Mouse (Mus musculus) stomach, postnatal 0 days (tissue): ENCODE results near the gene Eif3c. TPM values are rescaled to one million over a fixed set of nuclear protein-coding genes. Genes with fewer than 3 reads are reported as not detected.

Experiments
- ATAC-seq: fragments of 200-750 bp; cut with Nextera tagmentation; 2 replicates; pipeline ENCODE4 v1.8.0; 2017; ENCODE audit not compliant: low FRiP score, low TSS enrichment
- DNase-seq: peaks from one replicate; pipeline ENCODE4 v3.0.0-alpha.2; 2016; ENCODE audit warnings: low spot score
- H3K27ac ChIP-seq: fragments of 300-500 bp; sonication (generic); replicated peaks from 2 replicates; pipeline ENCODE4 v1.5.1; 2014; ENCODE audit warnings: mild to moderate bottlenecking, control low read depth
- H3K27me3 ChIP-seq: fragments of 300-500 bp; sonication (generic); 2 replicates; pipeline ENCODE4 v1.6.1; 2014; ENCODE audit warnings: low read length; ENCODE audit not compliant: control insufficient read depth, insufficient read depth
- H3K36me3 ChIP-seq: fragments of 300-500 bp; sonication (generic); 2 replicates; pipeline ENCODE4 v1.6.1; 2014; ENCODE audit warnings: low read length, mixed read lengths; ENCODE audit not compliant: control insufficient read depth, insufficient read depth
- H3K4me1 ChIP-seq: fragments of 300-500 bp; sonication (generic); replicated peaks from 2 replicates; pipeline ENCODE4 v1.6.1; 2014; ENCODE audit warnings: antibody characterized with exemption; ENCODE audit not compliant: control insufficient read depth, insufficient read depth
- H3K4me2 ChIP-seq: fragments of 300-500 bp; sonication (generic); replicated peaks from 2 replicates; pipeline ENCODE4 v1.6.1; 2014; ENCODE audit warnings: low read depth, mild to moderate bottlenecking, control low read depth, moderate library complexity
- H3K4me3 ChIP-seq: fragments of 300-500 bp; sonication (generic); 2 replicates; pipeline ENCODE4 v1.5.1; 2014; ENCODE audit warnings: low read depth, low read length, control low read depth
- H3K9ac ChIP-seq: fragments of 300-500 bp; sonication (generic); 2 replicates; pipeline ENCODE4 v1.6.1; 2014; ENCODE audit warnings: mild to moderate bottlenecking, low read length, control low read depth, mixed read lengths
- H3K9me3 ChIP-seq: fragments of 300-500 bp; sonication (generic); 2 replicates; pipeline ENCODE4 v1.6.1; 2016; ENCODE audit warnings: low read length; ENCODE audit not compliant: control insufficient read depth
- CTCF ChIP-seq: IDR thresholded peaks from 2 replicates; pipeline ENCODE4 v1.5.1; 2016; ENCODE audit warnings: antibody characterized with exemption, low read depth, mild to moderate bottlenecking, moderate library complexity
- EP300 ChIP-seq: optimal IDR thresholded peaks from 2 replicates; pipeline ENCODE3; 2016; ENCODE audit warnings: antibody characterized with exemption
- WGBS: fragments of 180-500 bp; shearing (Covaris S2); extraction: QIAGEN DNeasy Blood & Tissue Kit; methylation state at CpG from one replicate; pipeline ENCODE4 v1.1.7; 2014; 5-methylcytosine and 5-hydroxymethylcytosine counted together
- polyA plus RNA-seq: library from polyadenylated mRNA; unstranded; fragments of >200 nt; fragmentation: Nextera tagmentation; extraction: Ambion mirVana; gene quantifications from 2 replicates; pipeline ENCODE4 v1.2.1, GENCODE M21; 2015

Eif3c gene
- polyA plus RNA-seq, 1 experiment from 2014 or later, result 163 TPM

GRCm38 (mm10) chr7:126545631-126546030 lies 20.6 kb downstream of the Eif3c start:
- no peak for TF ChIP-seq EP300
- TF ChIP-seq CTCF, result no peak
- H3K27me3 ChIP-seq, result no peaks in the 10 kb centered on the region
- 75% methylated on average over 2 of the region's 2 CpGs for WGBS
- no peaks in the 10 kb centered on the region for H3K9me3 ChIP-seq
- no peak overlapping the region for H3K4me2 ChIP-seq
- no peak overlapping the region for H3K27ac ChIP-seq
- H3K4me1 ChIP-seq, result no peaks in the 10 kb centered on the region
- peaks cover 22% of the 10 kb centered on the region for H3K36me3 ChIP-seq
- no peak overlapping the region for H3K9ac ChIP-seq
- peak; percentile 43; the same call in 1 of the 2 replicates for ATAC-seq
- H3K4me3 ChIP-seq, result no peak overlapping the region
- DNase-seq, result no peak

- no peak overlapping the region for H3K9ac ChIP-seq
- H3K4me3 ChIP-seq, result no peak overlapping the region
- DNase-seq (peak; percentile 4), ATAC-seq (no peak)
- no peaks in the 10 kb centered on the region for H3K9me3 ChIP-seq
- TF ChIP-seq CTCF (no peak), EP300 (no peak)
- 73% methylated on average over 1 of the region's 1 CpGs for WGBS
- no peak overlapping the region for H3K4me2 ChIP-seq
- no peaks in the 10 kb centered on the region for H3K4me1 ChIP-seq
- peaks cover 6% of the 10 kb centered on the region for H3K36me3 ChIP-seq
- H3K27ac ChIP-seq, result no peak overlapping the region
- H3K27me3 ChIP-seq, result no peaks in the 10 kb centered on the region
Observed at GRCm38 (mm10) chr7:126541661-126542060, 24.6 kb downstream of the Eif3c start.

GRCm38 (mm10) chr7:126537820-126538585 lies 28.2 kb downstream of the Eif3c start:
- Histone ChIP-seq H3K4me3 (no peak overlapping the region), H3K27ac (no peak overlapping the region), H3K4me2 (no peak overlapping the region), H3K36me3 (no peaks in the 10 kb centered on the region), H3K9ac (no peak overlapping the region), H3K9me3 (no peaks in the 10 kb centered on the region), H3K4me1 (no peaks in the 10 kb centered on the region), H3K27me3 (no peaks in the 10 kb centered on the region)
- DNase-seq, result no peak
- no peak for ATAC-seq
- TF ChIP-seq EP300, result no peak
- peak; percentile 66 for TF ChIP-seq CTCF
- WGBS, result 59% methylated on average over 5 of the region's 5 CpGs

GRCm38 (mm10) chr7:126536466-126536865 lies 29.7 kb downstream of the Eif3c start:
- TF ChIP-seq CTCF (no peak), EP300 (no peak)
- H3K4me1 ChIP-seq, result no peaks in the 10 kb centered on the region
- H3K36me3 ChIP-seq, result no peaks in the 10 kb centered on the region
- H3K9ac ChIP-seq, result no peak overlapping the region
- no peak overlapping the region for H3K27ac ChIP-seq
- DNase-seq, result no peak
- H3K9me3 ChIP-seq, result no peaks in the 10 kb centered on the region
- peak overlapping the region; percentile 44 for H3K4me3 ChIP-seq
- 59% methylated on average over 9 of the region's 9 CpGs for WGBS
- H3K4me2 ChIP-seq, result peak overlapping the region; percentile 80
- H3K27me3 ChIP-seq, result no peaks in the 10 kb centered on the region
- no peak for ATAC-seq

GRCm38 (mm10) chr7:126535766-126536165 lies 30.4 kb downstream of the Eif3c start:
- Histone ChIP-seq H3K9me3 (no peaks in the 10 kb centered on the region), H3K4me3 (peak overlapping the region; percentile 44), H3K27me3 (no peaks in the 10 kb centered on the region), H3K36me3 (no peaks in the 10 kb centered on the region), H3K4me1 (no peaks in the 10 kb centered on the region), H3K27ac (no peak overlapping the region), H3K9ac (peak overlapping the region; percentile 57), H3K4me2 (peak overlapping the region; percentile 80)
- ATAC-seq, result no peak
- WGBS, result under 1% methylated on average over 28 of the region's 28 CpGs
- no peak for TF ChIP-seq EP300
- TF ChIP-seq CTCF, result no peak
- DNase-seq, result peak; percentile 53

GRCm38 (mm10) chr7:126533434-126533833 lies 32.8 kb downstream of the Eif3c start:
- no peaks in the 10 kb centered on the region for H3K4me1 ChIP-seq
- H3K27ac ChIP-seq, result no peak overlapping the region
- 62% methylated on average over 1 of the region's 1 CpGs for WGBS
- no peaks in the 10 kb centered on the region for H3K27me3 ChIP-seq
- ATAC-seq (no peak), DNase-seq (no peak)
- no peaks in the 10 kb centered on the region for H3K9me3 ChIP-seq
- H3K4me2 ChIP-seq, result no peak overlapping the region
- no peak overlapping the region for H3K9ac ChIP-seq
- TF ChIP-seq EP300 (no peak), CTCF (no peak)
- no peak overlapping the region for H3K4me3 ChIP-seq
- H3K36me3 ChIP-seq, result no peaks in the 10 kb centered on the region
